ENCODE assay signal across 8 mouse cellular contexts in the genomic region with DNA sequence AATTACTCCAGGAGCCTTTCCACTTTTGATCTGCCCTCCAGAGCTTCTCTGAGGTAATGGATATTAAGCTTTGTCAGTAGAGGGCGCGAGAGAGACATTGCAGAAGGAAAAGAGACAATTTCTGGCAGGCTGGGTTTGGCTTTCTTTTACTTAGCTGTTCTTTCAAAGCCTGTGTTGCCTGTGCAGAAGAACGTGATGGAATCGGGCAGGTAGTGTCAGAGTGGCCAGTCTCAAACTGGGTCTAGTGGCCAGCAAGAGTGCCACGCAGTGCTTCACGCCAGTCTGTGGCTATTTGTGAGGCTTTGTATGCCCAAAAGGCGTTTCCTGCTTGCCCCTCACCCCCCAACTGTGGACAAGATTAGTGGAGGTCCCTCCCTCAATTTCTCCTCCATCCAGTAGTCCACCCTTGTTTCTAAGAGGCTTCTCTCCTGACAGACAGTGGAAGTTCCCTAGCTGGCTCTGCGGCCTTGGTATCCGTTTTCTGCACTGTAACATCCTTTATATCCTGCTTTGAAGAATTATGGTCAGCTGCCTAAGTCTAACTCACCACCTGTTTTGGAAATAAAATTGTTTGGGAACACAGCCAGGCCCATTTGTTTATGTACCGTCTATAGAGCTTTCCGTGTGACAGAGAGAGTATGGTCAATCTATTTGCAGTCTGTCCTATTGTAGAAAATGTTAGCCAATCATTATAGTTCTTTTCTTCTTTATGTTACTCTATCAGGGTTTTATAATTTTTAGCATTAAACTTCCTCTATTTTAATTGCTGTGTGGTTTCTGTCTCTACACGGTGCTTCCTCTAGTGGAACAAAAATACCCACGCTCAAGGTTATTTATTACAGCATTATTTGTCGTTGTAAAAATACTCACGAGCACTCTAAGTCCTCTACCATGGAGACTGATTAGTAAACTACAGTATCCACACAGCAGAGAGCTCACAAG. TPM values are rescaled to one million over a fixed set of nuclear protein-coding genes. Genes with fewer than 3 reads are reported as not detected.
DNase-seq lines count a peak whose midpoint lies in the region; ATAC-seq and TF ChIP-seq lines count a peak whose summit lies in the region.

No protein-coding gene starts in this region.

- H3K4me1 ChIP-seq in intestine, postnatal 0 days (replicated peaks; ENCODE audit: control insufficient read depth, insufficient read depth, low read length): no peaks in the 10 kb centered on the region
- peaks cover 3% of the 10 kb centered on the region; the same call in 1 of the 2 replicates for H3K4me1 ChIP-seq in midbrain, embryonic 12.5 days
- H3K4me1 ChIP-seq in small intestine, adult 2 months (ENCODE audit: control insufficient read depth, insufficient read depth, insufficient read length, low read length): no peaks in the 10 kb centered on the region

- no peak overlapping the region for H3K27ac ChIP-seq in intestine, postnatal 0 days (ENCODE audit: low read depth, low read length)
- H3K27ac ChIP-seq in midbrain, embryonic 12.5 days (replicated peaks): no peak overlapping the region
- H3K27ac ChIP-seq in small intestine, adult 2 months (ENCODE audit: insufficient read depth, low read depth, low read length): no peak overlapping the region

- 0 out of 2 replicates have a peak overlapping the region, but pooled peaks have one; percentile 9 for H3K4me2 ChIP-seq in intestine, postnatal 0 days (replicated peaks; ENCODE audit: low read depth)
- H3K4me2 ChIP-seq in midbrain, embryonic 12.5 days (replicated peaks): peak overlapping the region; percentile 34

- peak; percentile 67 for DNase-seq in gastrocnemius, adult 18-20 months (ENCODE audit: low spot score)
- no peak for DNase-seq in gastrocnemius, postnatal 25 days
- peak; percentile 90 for DNase-seq in cerebellum, postnatal 14 days
- peak; percentile 50 for DNase-seq in gastrocnemius, postnatal 10 days
- DNase-seq in left cerebral cortex, postnatal 25 days (ENCODE audit: low spot score in 2 of 2): peak; percentile 74 to 89

- WGBS in intestine, postnatal 0 days: 38% methylated on average over 15 of the region's 15 CpGs
- 60% methylated on average over 15 of the region's 15 CpGs for WGBS in midbrain, embryonic 12.5 days
- WGBS in small intestine, adult 2 months: 40% methylated on average over 15 of the region's 15 CpGs

- H3K36me3 ChIP-seq in intestine, postnatal 0 days (ENCODE audit: control insufficient read depth, insufficient read depth): no peaks in the 10 kb centered on the region
- H3K36me3 ChIP-seq in midbrain, embryonic 12.5 days: no peaks in the 10 kb centered on the region
- no peaks in the 10 kb centered on the region for H3K36me3 ChIP-seq in small intestine, adult 2 months (ENCODE audit: control insufficient read depth, insufficient read depth, low read length)

- TF ChIP-seq CTCF in intestine, postnatal 0 days (IDR thresholded peaks at IDR 0.05; ENCODE audit: low read depth): peak; percentile 89
- 0 out of 2 replicates have a peak, but pooled peaks have one; percentile 12 for TF ChIP-seq CTCF in small intestine, adult 2 months (IDR thresholded peaks at IDR 0.05; ENCODE audit: extremely low read depth, insufficient read length, insufficient replicate concordance, low read depth, low read length)

- H3K4me3 ChIP-seq in intestine, postnatal 0 days (ENCODE audit: low read depth, low read length): no peak overlapping the region
- no peak overlapping the region for H3K4me3 ChIP-seq in midbrain, embryonic 12.5 days
- H3K4me3 ChIP-seq in small intestine, adult 2 months (ENCODE audit: low read depth, low read length): no peak overlapping the region

- no peak overlapping the region for H3K9ac ChIP-seq in intestine, postnatal 0 days (ENCODE audit: low read depth, low read length)
- no peak overlapping the region for H3K9ac ChIP-seq in midbrain, embryonic 12.5 days (replicated peaks)

- H3K9me3 ChIP-seq in intestine, postnatal 0 days (ENCODE audit: control insufficient read depth): no peaks in the 10 kb centered on the region
- no peaks in the 10 kb centered on the region for H3K9me3 ChIP-seq in midbrain, embryonic 12.5 days

- intact Hi-C loops in left cerebral cortex, postnatal 25 days (cut with DNase I): loop anchor here (1.0 to 2.0 kb wide), 2 partner anchors 24 to 76 kb away; no protein-coding TSS in a partner anchor

- no peak for TF ChIP-seq POLR2A in small intestine, adult 2 months (IDR thresholded peaks at IDR 0.05; ENCODE audit: low read depth, low read length)

- H3K27me3 ChIP-seq in intestine, postnatal 0 days (replicated peaks; ENCODE audit: control insufficient read depth, insufficient read depth, low read length): no peaks in the 10 kb centered on the region
- no peaks in the 10 kb centered on the region; the same call in none of the 2 replicates for H3K27me3 ChIP-seq in midbrain, embryonic 12.5 days
- H3K27me3 ChIP-seq in small intestine, adult 2 months (ENCODE audit: control insufficient read depth, insufficient read depth, low read length): no peaks in the 10 kb centered on the region

- no peak for ATAC-seq in intestine, postnatal 0 days
- peak; percentile 73 for ATAC-seq in midbrain, embryonic 12.5 days (ENCODE audit: low FRiP score, low read depth)

RNA-seq across cellular contexts. Expression of a gene that starts 22.5 kb away (rescaled TPM):
- total RNA-seq in gastrocnemius, adult 18-20 months (2021): under 1 TPM; 0.27 to 0.45 TPM
- under 1 TPM; 0.46 to 0.77 TPM for total RNA-seq in gastrocnemius, postnatal 25 days (2021)
- total RNA-seq in gastrocnemius, postnatal 10 days (2021): 1 to 10 TPM; 2.7 to 3.0 TPM
- 0.42 TPM in 2 replicates for polyA plus RNA-seq in intestine, postnatal 0 days (2015; fragmentation: Nextera tagmentation; extraction: Ambion mirVana)
- 10 to 100 TPM; 37.4 to 44.7 TPM for total RNA-seq in left cerebral cortex, postnatal 25 days (2021)
- 4.4 and 4.7 TPM in 2 replicates for polyA plus RNA-seq in midbrain, embryonic 12.5 days (2016; fragmentation: Nextera tagmentation; extraction: Ambion mirVana)
- 0.43 and 0.47 TPM in 2 replicates for polyA plus RNA-seq in small intestine, adult 2 months (2012; rRNA removed)

Comparison
In these comparisons a context has a peak if more than half of its experiments do, and no peak if none do; other contexts are left out.
1. RNA of a gene that starts 22.5 kb away (total RNA-seq): 37.4 to 44.7 TPM in left cerebral cortex, postnatal 25 days; 2.7 to 3.0 TPM in gastrocnemius, postnatal 10 days, 0.46 to 0.77 TPM in gastrocnemius, postnatal 25 days and 0.27 to 0.45 TPM in gastrocnemius, adult 18-20 months; every median in the first group is over 4 times any median in the second.